8 mouse cellular contexts compared by ENCODE assay signal in genomic region chr8:69902163-69903062, GRCm38 (mm10). TPM values are rescaled to one million over a fixed set of nuclear protein-coding genes. Genes with fewer than 3 reads are reported as not detected.
DNase-seq lines count a peak whose midpoint lies in the region; ATAC-seq and TF ChIP-seq lines count a peak whose summit lies in the region.

Gene Tssk6, plus strand, starts transcription at chr8:69902184.
Gene Ndufa13, minus strand, starts transcription at chr8:69902558.
Gene Yjefn3, minus strand, starts transcription at chr8:69902712.

- no peaks in the 10 kb centered on the region for H3K9me3 ChIP-seq in forebrain, embryonic 13.5 days (replicated peaks)
- no peaks in the 10 kb centered on the region for H3K9me3 ChIP-seq in hindbrain, postnatal 0 days (ENCODE audit: low read length)
- H3K9me3 ChIP-seq in limb, embryonic 11.5 days (ENCODE audit: control insufficient read depth, low read length): no peaks in the 10 kb centered on the region
- no peaks in the 10 kb centered on the region for H3K9me3 ChIP-seq in midbrain, embryonic 14.5 days (ENCODE audit: control insufficient read depth, low read length)

- peak within 1 kb of the TSS; percentile 77 for H3K9ac ChIP-seq in forebrain, embryonic 13.5 days
- peak within 1 kb of the TSS; percentile 73 for H3K9ac ChIP-seq in hindbrain, postnatal 0 days (replicated peaks; ENCODE audit: low read length)
- peak within 1 kb of the TSS; percentile 89 for H3K9ac ChIP-seq in limb, embryonic 11.5 days (ENCODE audit: low read length)
- peak within 1 kb of the TSS; percentile 62 for H3K9ac ChIP-seq in midbrain, embryonic 14.5 days (replicated peaks; ENCODE audit: low read length)

- WGBS in forebrain, embryonic 13.5 days: 8% methylated on average over 89 of the region's 89 CpGs
- WGBS in hindbrain, postnatal 0 days: 6% methylated on average over 89 of the region's 89 CpGs
- 6% methylated on average over 89 of the region's 89 CpGs for WGBS in limb, embryonic 11.5 days
- WGBS in midbrain, embryonic 14.5 days: 3% methylated on average over 89 of the region's 89 CpGs

- peak within 1 kb of the TSS; percentile 94 for H3K27ac ChIP-seq in brown adipose tissue, adult 24 weeks (replicated peaks; ENCODE audit: low read depth, low read length)
- peak within 1 kb of the TSS; percentile 90 for H3K27ac ChIP-seq in forebrain, embryonic 13.5 days
- H3K27ac ChIP-seq in hindbrain, postnatal 0 days: peak within 1 kb of the TSS; percentile 95
- peak within 1 kb of the TSS; percentile 84 for H3K27ac ChIP-seq in limb, embryonic 11.5 days (replicated peaks; ENCODE audit: low read depth, low read length)
- peak within 1 kb of the TSS; percentile 87 for H3K27ac ChIP-seq in midbrain, embryonic 14.5 days (replicated peaks; ENCODE audit: low read depth, low read length)

- DNase-seq in left cerebral cortex, adult 18-20 months (ENCODE audit: low spot score in 2 of 2): no peak
- DNase-seq in left cerebral cortex, adult 11 months (ENCODE audit: low spot score): no peak
- no peak for DNase-seq in hindbrain, postnatal 0 days (ENCODE audit: low spot score)
- DNase-seq in limb, embryonic 11.5 days (ENCODE audit: low spot score): peak; percentile 67
- DNase-seq in midbrain, embryonic 14.5 days: no peak
- DNase-seq in thymus, adult 18-20 months: peak; percentile 39 to 55

- no peaks in the 10 kb centered on the region for H3K27me3 ChIP-seq in forebrain, embryonic 13.5 days
- H3K27me3 ChIP-seq in hindbrain, postnatal 0 days (ENCODE audit: insufficient read depth, low read length): no peaks in the 10 kb centered on the region
- H3K27me3 ChIP-seq in limb, embryonic 11.5 days (ENCODE audit: control insufficient read depth, insufficient read depth, low read length): no peaks in the 10 kb centered on the region
- H3K27me3 ChIP-seq in midbrain, embryonic 14.5 days (ENCODE audit: control insufficient read depth, insufficient read depth, low read length): no peaks in the 10 kb centered on the region

- peak within 1 kb of the TSS; percentile 96 for H3K4me2 ChIP-seq in forebrain, embryonic 13.5 days
- peak within 1 kb of the TSS; percentile 74 for H3K4me2 ChIP-seq in hindbrain, postnatal 0 days (ENCODE audit: low read depth, low read length)
- peak within 1 kb of the TSS; percentile 96 for H3K4me2 ChIP-seq in limb, embryonic 11.5 days (ENCODE audit: low read depth, severe bottlenecking)
- peak within 1 kb of the TSS; percentile 96 for H3K4me2 ChIP-seq in midbrain, embryonic 14.5 days (ENCODE audit: low read length)

- H3K36me3 ChIP-seq in forebrain, embryonic 13.5 days (ENCODE audit: poor library complexity, severe bottlenecking): peaks cover 12% of the 10 kb centered on the region
- no peaks in the 10 kb centered on the region for H3K36me3 ChIP-seq in hindbrain, postnatal 0 days (ENCODE audit: insufficient read depth, low read length)
- H3K36me3 ChIP-seq in limb, embryonic 11.5 days (ENCODE audit: control insufficient read depth, insufficient read depth, low read length): no peaks in the 10 kb centered on the region; the same call in 1 of the 2 replicates
- H3K36me3 ChIP-seq in midbrain, embryonic 14.5 days (ENCODE audit: control insufficient read depth, insufficient read depth, low read length): peaks cover 12% of the 10 kb centered on the region; the same call in 1 of the 2 replicates

- peak within 1 kb of the TSS; percentile 89 for H3K4me3 ChIP-seq in brown adipose tissue, adult 24 weeks (ENCODE audit: insufficient read depth, low read depth, low read length)
- H3K4me3 ChIP-seq in forebrain, embryonic 13.5 days: peak within 1 kb of the TSS; percentile 61
- H3K4me3 ChIP-seq in hindbrain, postnatal 0 days (ENCODE audit: low read length): peak within 1 kb of the TSS; percentile 76
- peak within 1 kb of the TSS; percentile 73 for H3K4me3 ChIP-seq in limb, embryonic 11.5 days (ENCODE audit: low read depth, low read length)
- H3K4me3 ChIP-seq in midbrain, embryonic 14.5 days (replicated peaks; ENCODE audit: low read depth, low read length): peak within 1 kb of the TSS; percentile 57

- ATAC-seq in forebrain, embryonic 13.5 days: peak; percentile 2
- ATAC-seq in hindbrain, postnatal 0 days: peak; percentile 66
- ATAC-seq in limb, embryonic 11.5 days (ENCODE audit: insufficient number of reproducible peaks, low FRiP score, low TSS enrichment, low read depth): peak; percentile 58
- peak; percentile 53 for ATAC-seq in midbrain, embryonic 14.5 days (ENCODE audit: low FRiP score, low TSS enrichment)

- TF ChIP-seq CTCF in hindbrain, postnatal 0 days (IDR thresholded peaks at IDR 0.05; ENCODE audit: low read depth): peak; percentile 38; the same call in 1 of the 2 replicates

- H3K4me1 ChIP-seq in brown adipose tissue, adult 24 weeks (ENCODE audit: control insufficient read depth, insufficient read depth, insufficient read length, low read length): peaks cover 6% of the 10 kb centered on the region
- peaks cover 50% of the 10 kb centered on the region for H3K4me1 ChIP-seq in forebrain, embryonic 13.5 days
- peaks cover 16% of the 10 kb centered on the region for H3K4me1 ChIP-seq in hindbrain, postnatal 0 days (ENCODE audit: insufficient read depth, low read length)
- H3K4me1 ChIP-seq in limb, embryonic 11.5 days (ENCODE audit: control insufficient read depth, insufficient read depth, low read length): peaks cover 18% of the 10 kb centered on the region
- peaks cover 27% of the 10 kb centered on the region for H3K4me1 ChIP-seq in midbrain, embryonic 14.5 days (ENCODE audit: control insufficient read depth, insufficient read depth, low read length)

RNA-seq across cellular contexts. Expression of gene Tssk6, which starts in this region (rescaled TPM):
- not detected for total RNA-seq in left cerebral cortex, adult 18-20 months (2021)
- not detected in 2 replicates for polyA plus RNA-seq in brown adipose tissue, adult 24 weeks (2012; ENCODE audit: insufficient read depth, insufficient read length, missing spikeins)
- 2.5 and 3.4 TPM in 2 replicates for polyA plus RNA-seq in forebrain, embryonic 13.5 days (2015; fragmentation: Nextera tagmentation; extraction: Ambion mirVana)
- total RNA-seq in hindbrain, postnatal 0 days (2014; rRNA removed): 1.6 and 1.8 TPM in 2 replicates
- polyA plus RNA-seq in hindbrain, postnatal 0 days (2015; fragmentation: Nextera tagmentation; extraction: Ambion mirVana): 3.7 and 4.3 TPM in 2 replicates
- 4.4 and 4.9 TPM in 2 replicates for polyA plus RNA-seq in limb, embryonic 11.5 days (2014; fragmentation: Nextera tagmentation; extraction: Ambion mirVana)
- polyA plus RNA-seq in midbrain, embryonic 14.5 days (2014; fragmentation: Nextera tagmentation; extraction: Ambion mirVana): 5.1 TPM in 2 replicates

RNA-seq across cellular contexts. Expression of gene Ndufa13, which starts in this region (rescaled TPM):
- total RNA-seq in left cerebral cortex, adult 18-20 months (2021): 100 to 1,000 TPM; 148 to 155 TPM
- 437 and 615 TPM in 2 replicates for polyA plus RNA-seq in brown adipose tissue, adult 24 weeks (2012; ENCODE audit: insufficient read depth, insufficient read length, missing spikeins)
- 172 and 183 TPM in 2 replicates for polyA plus RNA-seq in forebrain, embryonic 13.5 days (2015; fragmentation: Nextera tagmentation; extraction: Ambion mirVana)
- total RNA-seq in hindbrain, postnatal 0 days (2014; rRNA removed): 61.0 and 91.4 TPM in 2 replicates
- 269 and 275 TPM in 2 replicates for polyA plus RNA-seq in hindbrain, postnatal 0 days (2015; fragmentation: Nextera tagmentation; extraction: Ambion mirVana)
- polyA plus RNA-seq in limb, embryonic 11.5 days (2014; fragmentation: Nextera tagmentation; extraction: Ambion mirVana): 164 and 168 TPM in 2 replicates
- 170 and 211 TPM in 2 replicates for polyA plus RNA-seq in midbrain, embryonic 14.5 days (2014; fragmentation: Nextera tagmentation; extraction: Ambion mirVana)

RNA-seq across cellular contexts. Expression of gene Yjefn3, which starts in this region (rescaled TPM):
- total RNA-seq in left cerebral cortex, adult 18-20 months (2021): 10 to 100 TPM; 28.3 to 30.7 TPM
- polyA plus RNA-seq in brown adipose tissue, adult 24 weeks (2012; ENCODE audit: insufficient read depth, insufficient read length, missing spikeins): 8.4 and 10.4 TPM in 2 replicates
- polyA plus RNA-seq in forebrain, embryonic 13.5 days (2015; fragmentation: Nextera tagmentation; extraction: Ambion mirVana): 7.2 and 7.9 TPM in 2 replicates
- total RNA-seq in hindbrain, postnatal 0 days (2014; rRNA removed): 8.4 and 10.7 TPM in 2 replicates
- polyA plus RNA-seq in hindbrain, postnatal 0 days (2015; fragmentation: Nextera tagmentation; extraction: Ambion mirVana): 13.3 and 13.8 TPM in 2 replicates
- polyA plus RNA-seq in limb, embryonic 11.5 days (2014; fragmentation: Nextera tagmentation; extraction: Ambion mirVana): 2.5 and 4.3 TPM in 2 replicates
- polyA plus RNA-seq in midbrain, embryonic 14.5 days (2014; fragmentation: Nextera tagmentation; extraction: Ambion mirVana): 8.4 and 11.9 TPM in 2 replicates

Comparison
In these comparisons a context has a peak if more than half of its experiments do, and no peak if none do; other contexts are left out.
1. DNase-seq: peak in limb, embryonic 11.5 days (single experiment) and thymus, adult 18-20 months (2 of 2); none in left cerebral cortex, adult 18-20 months (0 of 2), left cerebral cortex, adult 11 months (single experiment), hindbrain, postnatal 0 days (single experiment) and midbrain, embryonic 14.5 days (single experiment).
2. ATAC-seq: peak in every context shown above with its lines; median percentile 66 in hindbrain, postnatal 0 days; 58 in limb, embryonic 11.5 days; 53 in midbrain, embryonic 14.5 days; 2 in forebrain, embryonic 13.5 days.
3. Peak in every context shown above with its lines, with median percentiles within 50 percentile points of each other: H3K27ac ChIP-seq, H3K4me3 ChIP-seq, H3K4me2 ChIP-seq and H3K9ac ChIP-seq.